Mouse (Mus musculus): Measurements from ENCODE around the gene Celf2. TPM values are rescaled to one million over a fixed set of nuclear protein-coding genes. Genes with fewer than 3 reads are reported as not detected.

Gene Celf2
- polyA plus RNA-seq, 1 experiment from 2014 or later = 63.2 TPM

- H3K4me3 ChIP-seq = no peak overlapping the region
- H3K4me2 ChIP-seq = no peak overlapping the region
- H3K9ac ChIP-seq = no peak overlapping the region
- no peaks in the 10 kb centered on the region for H3K4me1 ChIP-seq (replicated peaks)
- H3K36me3 ChIP-seq = no peaks in the 10 kb centered on the region; the same call in 1 of the 2 replicates
- no peaks in the 10 kb centered on the region for H3K9me3 ChIP-seq (replicated peaks)
- 10% methylated on average over 1 of the region's 1 CpGs for WGBS
- no peak for ATAC-seq (replicated peaks; ENCODE audit: insufficient number of reproducible peaks, insufficient read depth, low FRiP score, low read depth)
- H3K27me3 ChIP-seq = no peaks in the 10 kb centered on the region
- H3K27ac ChIP-seq = no peak overlapping the region
These were observed 463.2 kb downstream of the Celf2 start for GRCm38 (mm10) chr2:7046155-7046554.

DNA sequence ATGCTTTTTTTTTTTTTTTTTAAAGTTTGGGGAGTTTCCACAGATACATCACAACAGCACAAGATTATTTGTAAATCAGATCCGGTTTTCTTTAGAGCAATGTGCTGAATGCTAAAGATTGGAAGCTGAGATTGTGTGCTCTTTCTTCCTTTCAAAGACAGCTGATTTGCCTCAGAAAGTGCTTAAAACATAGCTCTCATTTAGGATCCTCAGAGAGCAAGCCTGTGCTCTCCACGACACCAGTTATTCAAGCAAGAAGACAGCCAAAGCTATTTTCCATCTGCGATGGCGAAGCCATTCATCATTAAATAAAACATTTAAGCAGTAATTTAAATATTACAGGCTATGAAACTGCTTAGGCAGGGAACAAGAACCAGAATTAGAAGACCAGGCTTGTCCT lies 463.8 kb downstream of the Celf2 start:
- no peak for ATAC-seq (replicated peaks; ENCODE audit: insufficient number of reproducible peaks, insufficient read depth, low FRiP score, low read depth)
- 77% methylated on average over 4 of the region's 4 CpGs for WGBS

GRCm38 (mm10) chr2:7043770-7044459 lies 465.4 kb downstream of the Celf2 start:
- ATAC-seq (replicated peaks; ENCODE audit: insufficient number of reproducible peaks, insufficient read depth, low FRiP score, low read depth) = no peak
- 68% methylated on average over 6 of the region's 6 CpGs for WGBS
- Histone ChIP-seq H3K36me3 (no peaks in the 10 kb centered on the region; the same call in 1 of the 2 replicates), H3K27ac (no peak overlapping the region), H3K4me1 (replicated peaks) (peaks cover 3% of the 10 kb centered on the region; the same call in 1 of the 2 replicates), H3K4me3 (no peak overlapping the region), H3K4me2 (no peak overlapping the region), H3K27me3 (no peaks in the 10 kb centered on the region), H3K9me3 (replicated peaks) (no peaks in the 10 kb centered on the region), H3K9ac (no peak overlapping the region)

More for the DNA sequence above, 463.8 kb downstream of the Celf2 start:
- no peaks in the 10 kb centered on the region for H3K27me3 ChIP-seq
- H3K4me1 ChIP-seq (replicated peaks) = no peaks in the 10 kb centered on the region
- H3K4me3 ChIP-seq = no peak overlapping the region
- H3K27ac ChIP-seq = no peak overlapping the region
- no peaks in the 10 kb centered on the region for H3K9me3 ChIP-seq (replicated peaks)
- H3K4me2 ChIP-seq = no peak overlapping the region
- no peaks in the 10 kb centered on the region; the same call in 1 of the 2 replicates for H3K36me3 ChIP-seq
- H3K9ac ChIP-seq = no peak overlapping the region

DNA sequence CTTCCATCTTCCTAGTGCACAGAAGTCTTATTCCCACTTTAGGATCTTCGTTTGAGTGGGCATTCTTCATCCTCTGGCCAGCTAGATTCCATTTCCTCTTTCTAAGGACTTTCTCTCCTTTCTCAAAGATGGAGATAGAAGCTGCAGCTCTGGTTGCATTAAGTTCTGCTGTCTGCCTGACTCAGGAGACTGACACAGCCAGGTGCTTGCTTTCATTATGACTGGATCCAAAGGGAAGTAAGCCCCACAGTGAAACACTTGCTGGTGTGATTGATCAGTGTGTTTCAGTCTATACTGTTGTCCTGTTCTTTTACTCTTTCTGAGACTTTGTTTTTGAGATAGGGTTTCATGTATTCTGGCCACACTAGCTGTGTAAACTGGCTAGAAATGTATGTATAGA lies 468.4 kb downstream of the Celf2 start:
- no peaks in the 10 kb centered on the region for H3K9me3 ChIP-seq (replicated peaks)
- ATAC-seq (replicated peaks; ENCODE audit: insufficient number of reproducible peaks, insufficient read depth, low FRiP score, low read depth) = no peak
- H3K27me3 ChIP-seq = no peaks in the 10 kb centered on the region
- H3K36me3 ChIP-seq = no peaks in the 10 kb centered on the region
- H3K4me3 ChIP-seq = no peak overlapping the region
- H3K4me1 ChIP-seq (replicated peaks) = peaks cover 3% of the 10 kb centered on the region; the same call in 1 of the 2 replicates
- H3K4me2 ChIP-seq = no peak overlapping the region
- whole genome bisulfite sequencing = 67% methylated on average over 1 of the region's 1 CpGs
- H3K27ac ChIP-seq = no peak overlapping the region
- H3K9ac ChIP-seq = no peak overlapping the region

DNA sequence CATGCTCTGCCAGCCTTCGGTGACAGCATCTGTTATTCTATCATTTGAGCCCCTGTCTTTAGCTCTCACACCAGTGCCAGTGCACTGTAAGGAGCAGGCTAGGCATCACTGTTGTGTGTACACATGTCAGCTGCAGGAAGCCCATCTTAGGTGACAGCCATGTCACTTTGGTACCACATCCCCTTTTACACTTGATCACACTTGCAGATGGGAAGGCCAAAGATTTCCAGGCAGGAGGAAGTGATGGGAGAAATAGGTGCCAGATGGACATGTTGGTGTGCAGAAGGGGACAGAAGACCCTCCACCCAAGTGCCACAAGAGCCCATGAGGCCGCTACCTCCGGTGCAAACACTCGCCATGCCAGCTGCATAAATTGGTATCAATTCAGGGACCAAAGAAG lies 470.4 kb downstream of the Celf2 start:
- Histone ChIP-seq H3K4me2 (no peak overlapping the region), H3K9me3 (replicated peaks) (no peaks in the 10 kb centered on the region), H3K27me3 (no peaks in the 10 kb centered on the region), H3K9ac (no peak overlapping the region), H3K4me3 (no peak overlapping the region), H3K27ac (no peak overlapping the region), H3K36me3 (0 out of 2 replicates have a peak, but pooled peaks cover 3% of the 10 kb centered on the region), H3K4me1 (replicated peaks) (peaks cover 3% of the 10 kb centered on the region; the same call in 1 of the 2 replicates)
- ATAC-seq (replicated peaks; ENCODE audit: insufficient number of reproducible peaks, insufficient read depth, low FRiP score, low read depth) = no peak
- 90% methylated on average over 4 of the region's 4 CpGs for WGBS

- Histone ChIP-seq H3K36me3 (0 out of 2 replicates have a peak, but pooled peaks cover 3% of the 10 kb centered on the region), H3K4me1 (replicated peaks) (no peaks in the 10 kb centered on the region), H3K27me3 (no peaks in the 10 kb centered on the region), H3K4me3 (no peak overlapping the region), H3K27ac (no peak overlapping the region), H3K4me2 (no peak overlapping the region), H3K9me3 (replicated peaks) (no peaks in the 10 kb centered on the region), H3K9ac (no peak overlapping the region)
- ATAC-seq (replicated peaks; ENCODE audit: insufficient number of reproducible peaks, insufficient read depth, low FRiP score, low read depth) = no peak
- WGBS = 79% methylated on average over 1 of the region's 1 CpGs
These were observed 478.0 kb downstream of the Celf2 start for GRCm38 (mm10) chr2:7031389-7031788.

GRCm38 (mm10) chr2:7026737-7027136 lies 482.6 kb downstream of the Celf2 start:
- Histone ChIP-seq H3K4me3 (no peak overlapping the region), H3K36me3 (no peaks in the 10 kb centered on the region), H3K27me3 (no peaks in the 10 kb centered on the region), H3K4me2 (no peak overlapping the region), H3K9me3 (replicated peaks) (no peaks in the 10 kb centered on the region), H3K4me1 (replicated peaks) (no peaks in the 10 kb centered on the region), H3K9ac (no peak overlapping the region), H3K27ac (no peak overlapping the region)
- WGBS = 97% methylated on average over 1 of the region's 1 CpGs
- no peak for ATAC-seq (replicated peaks; ENCODE audit: insufficient number of reproducible peaks, insufficient read depth, low FRiP score, low read depth)

- Histone ChIP-seq H3K36me3 (no peaks in the 10 kb centered on the region), H3K27ac (no peak overlapping the region), H3K4me3 (no peak overlapping the region), H3K4me2 (no peak overlapping the region), H3K9ac (no peak overlapping the region), H3K27me3 (no peaks in the 10 kb centered on the region), H3K9me3 (replicated peaks) (no peaks in the 10 kb centered on the region), H3K4me1 (replicated peaks) (no peaks in the 10 kb centered on the region; the same call in 1 of the 2 replicates)
- WGBS = 55% methylated on average over 5 of the region's 5 CpGs
- ATAC-seq (replicated peaks; ENCODE audit: insufficient number of reproducible peaks, insufficient read depth, low FRiP score, low read depth) = no peak
These were observed 483.8 kb downstream of the Celf2 start for GRCm38 (mm10) chr2:7025594-7025993.

- H3K27ac ChIP-seq = no peak overlapping the region
- 39% methylated on average over 3 of the region's 3 CpGs for WGBS
- H3K4me2 ChIP-seq = no peak overlapping the region
- no peak overlapping the region for H3K4me3 ChIP-seq
- no peak overlapping the region for H3K9ac ChIP-seq
- no peaks in the 10 kb centered on the region for H3K27me3 ChIP-seq
- H3K36me3 ChIP-seq = no peaks in the 10 kb centered on the region
- ATAC-seq (replicated peaks; ENCODE audit: insufficient number of reproducible peaks, insufficient read depth, low FRiP score, low read depth) = no peak
- no peaks in the 10 kb centered on the region for H3K9me3 ChIP-seq (replicated peaks)
- H3K4me1 ChIP-seq (replicated peaks) = no peaks in the 10 kb centered on the region; the same call in 1 of the 2 replicates
These were observed 487.2 kb downstream of the Celf2 start for GRCm38 (mm10) chr2:7022184-7022583.

DNA sequence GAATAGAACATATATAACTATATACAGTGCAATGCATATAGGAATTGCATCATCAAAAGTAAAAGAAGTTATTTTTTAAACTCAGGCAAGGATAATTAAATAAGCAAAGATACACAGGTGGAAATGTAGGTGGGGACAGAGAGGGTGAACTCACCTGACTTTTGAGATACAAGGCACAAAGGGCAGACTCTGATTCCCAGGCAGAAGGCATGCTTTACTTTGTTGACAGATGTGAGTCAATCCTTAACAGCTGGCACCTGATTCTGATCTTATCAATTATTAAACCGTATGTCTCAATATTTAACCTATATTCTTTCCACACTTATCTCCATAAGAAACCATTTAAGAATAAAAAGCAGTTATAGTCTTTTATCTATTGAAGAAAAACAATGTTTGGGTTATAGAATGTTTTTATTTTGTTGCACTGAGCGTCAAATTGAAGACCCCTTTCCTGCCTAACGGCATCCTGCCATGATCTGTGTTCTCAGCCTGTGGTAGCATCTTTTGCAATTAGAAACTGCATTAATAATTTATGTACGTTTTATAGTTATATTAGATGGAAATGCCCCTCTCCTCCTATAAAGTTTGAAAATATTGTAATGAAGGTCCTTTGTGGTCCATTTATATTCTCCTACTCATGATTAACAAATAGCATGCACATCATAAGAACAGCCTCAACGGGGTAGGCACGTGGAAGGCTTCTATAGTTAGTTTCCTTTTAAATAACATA lies 491.8 kb downstream of the Celf2 start:
- H3K4me1 ChIP-seq (replicated peaks) = no peaks in the 10 kb centered on the region; the same call in 1 of the 2 replicates
- no peaks in the 10 kb centered on the region for H3K27me3 ChIP-seq
- no peaks in the 10 kb centered on the region for H3K36me3 ChIP-seq
- no peak overlapping the region for H3K4me2 ChIP-seq
- no peak overlapping the region for H3K27ac ChIP-seq
- no peak for ATAC-seq (replicated peaks; ENCODE audit: insufficient number of reproducible peaks, insufficient read depth, low FRiP score, low read depth)
- H3K9ac ChIP-seq = no peak overlapping the region
- H3K9me3 ChIP-seq (replicated peaks) = no peaks in the 10 kb centered on the region
- H3K4me3 ChIP-seq = no peak overlapping the region
- 85% methylated on average over 6 of the region's 6 CpGs for WGBS

DNA sequence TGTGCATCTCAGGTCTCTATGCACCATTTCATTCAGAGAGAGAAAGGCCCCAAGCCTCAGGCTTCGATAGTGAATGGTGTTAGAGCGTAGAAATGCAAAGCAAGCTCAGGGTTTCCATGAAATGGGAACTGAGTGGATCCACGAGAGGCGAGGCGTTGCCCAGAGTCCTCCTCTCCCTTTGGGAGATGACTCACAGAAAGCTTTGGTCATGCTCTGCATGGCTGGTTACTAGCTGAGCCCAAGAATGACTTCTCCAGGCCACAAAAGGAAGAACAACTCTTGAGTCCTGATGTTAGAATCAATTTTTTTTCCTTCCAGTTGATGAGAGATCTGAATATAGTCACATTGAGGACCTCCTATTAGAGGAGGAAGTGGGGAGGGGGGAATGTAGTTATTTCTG lies 496.2 kb downstream of the Celf2 start:
- Histone ChIP-seq H3K9me3 (replicated peaks) (no peaks in the 10 kb centered on the region), H3K4me3 (no peak overlapping the region), H3K36me3 (no peaks in the 10 kb centered on the region), H3K27me3 (no peaks in the 10 kb centered on the region), H3K9ac (no peak overlapping the region), H3K4me2 (no peak overlapping the region), H3K27ac (no peak overlapping the region), H3K4me1 (replicated peaks) (no peaks in the 10 kb centered on the region)
- no peak for ATAC-seq (replicated peaks; ENCODE audit: insufficient number of reproducible peaks, insufficient read depth, low FRiP score, low read depth)
- 90% methylated on average over 5 of the region's 5 CpGs for WGBS
